Mouse (Mus musculus) right cerebral cortex, postnatal 25 days (tissue): ENCODE measurements around the gene Olfr215.
A peak's percentile ranks its signal among the peaks of the same experiment; 100 is the strongest.
"Not testable (repeated sequence)": the region's sequence is repeated elsewhere in the genome, so short reads cannot be mapped to it uniquely, and the experiment has no call there.

Source experiments
- DNase-seq: peaks from one replicate; pipeline ENCODE4 v3.0.0; 2022

Gene Olfr215

DNA sequence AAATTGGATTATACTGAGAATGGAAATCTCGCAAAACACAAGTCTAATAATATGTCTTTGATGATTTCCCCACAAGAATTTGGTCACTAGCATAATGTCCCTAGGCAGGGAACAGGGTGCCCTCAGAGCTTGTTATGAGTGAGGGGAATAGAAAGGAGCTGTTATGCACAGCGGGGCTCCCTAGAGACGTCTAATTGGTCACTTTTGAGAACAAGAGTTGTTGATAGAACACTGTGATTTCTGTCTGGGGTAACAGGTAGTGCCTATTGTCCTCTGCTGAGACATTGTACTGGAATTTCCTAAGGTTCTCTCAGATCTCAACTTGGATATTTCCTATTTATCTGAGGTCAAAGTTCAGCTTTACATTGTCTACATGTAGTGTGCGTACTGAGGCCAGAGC is at the start of gene Olfr215:
TSS of gene Olfr215 (minus strand) at position 101 of the 400 bp plus-strand sequence.
- DNase-seq = no peak

DNA sequence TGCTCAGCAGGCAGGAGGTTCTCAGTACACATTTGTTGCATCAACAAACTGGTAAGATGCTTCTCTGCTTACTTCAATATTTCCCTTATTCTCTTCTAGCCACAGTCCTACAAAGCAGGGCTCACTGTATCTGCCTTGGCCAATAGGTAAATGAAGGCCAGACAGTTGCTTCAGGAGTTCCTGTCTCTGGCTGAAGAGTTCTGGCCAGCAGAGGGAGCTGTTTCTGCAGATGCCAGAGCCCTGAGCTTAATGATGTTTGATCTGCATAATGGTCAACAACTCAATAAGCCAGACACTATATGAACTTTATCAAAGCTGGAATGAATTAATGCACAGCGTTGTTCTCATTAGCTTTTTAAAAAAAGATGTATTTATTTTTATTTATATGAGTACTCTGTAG is 48.1 kb upstream of the Olfr215 start:
- peak; percentile 55 for DNase-seq

DNA sequence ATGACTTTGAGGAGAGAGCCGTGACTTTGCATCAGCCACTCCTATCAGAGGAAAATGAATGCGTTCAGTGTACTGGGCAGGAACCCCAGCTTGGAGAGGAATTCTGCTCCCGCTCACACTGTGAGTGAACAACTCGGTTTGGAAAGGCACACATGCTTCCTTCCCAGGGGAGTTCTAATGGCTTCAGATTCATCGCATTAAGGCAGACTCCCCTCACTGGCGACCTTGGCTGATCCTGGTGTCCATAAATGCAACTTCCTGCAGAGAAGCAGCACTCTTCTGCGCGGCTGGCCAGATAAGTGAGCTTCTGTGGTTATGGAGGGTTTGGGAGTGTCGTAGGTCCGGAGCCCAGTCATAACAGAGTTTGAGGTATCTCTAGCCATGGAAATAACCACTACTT is 45.8 kb upstream of the Olfr215 start:
- no peak for DNase-seq

DNA sequence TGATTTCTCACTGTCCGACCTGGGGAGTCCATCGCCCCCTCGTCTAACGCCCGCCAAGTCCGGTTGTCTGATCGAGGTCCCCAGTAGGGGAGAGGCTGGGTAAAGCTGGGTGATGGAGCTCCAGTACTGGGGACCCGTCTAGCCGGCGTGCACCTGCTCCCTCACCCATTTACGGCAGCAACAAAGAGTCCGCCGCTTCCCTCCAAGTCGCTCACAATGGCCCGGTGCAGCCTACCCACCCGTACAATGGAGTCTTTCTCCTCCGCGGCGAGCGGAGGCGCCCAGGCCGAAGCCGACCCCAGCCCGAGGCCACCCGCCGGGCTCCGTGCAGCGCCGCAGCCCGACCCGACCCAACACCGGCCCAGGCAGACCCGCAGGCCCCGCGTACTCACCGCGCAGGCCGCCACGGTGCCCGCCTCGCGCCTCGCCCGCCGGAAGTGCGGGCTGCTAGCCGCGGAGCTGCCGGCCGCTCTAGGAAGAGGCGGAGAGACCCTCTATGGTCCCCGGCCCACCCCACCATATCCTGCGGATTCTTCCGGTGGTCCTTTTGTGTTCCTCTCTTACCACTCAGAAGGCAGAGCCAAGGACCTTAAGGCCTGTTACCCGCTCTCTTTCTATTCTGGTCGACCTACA is 44.7 kb upstream of the Olfr215 start, which contains the start of gene Zfp422:
TSS of gene Zfp422 (minus strand) at position 461 of the 633 bp plus-strand sequence.
- DNase-seq = peak; percentile 76

DNA sequence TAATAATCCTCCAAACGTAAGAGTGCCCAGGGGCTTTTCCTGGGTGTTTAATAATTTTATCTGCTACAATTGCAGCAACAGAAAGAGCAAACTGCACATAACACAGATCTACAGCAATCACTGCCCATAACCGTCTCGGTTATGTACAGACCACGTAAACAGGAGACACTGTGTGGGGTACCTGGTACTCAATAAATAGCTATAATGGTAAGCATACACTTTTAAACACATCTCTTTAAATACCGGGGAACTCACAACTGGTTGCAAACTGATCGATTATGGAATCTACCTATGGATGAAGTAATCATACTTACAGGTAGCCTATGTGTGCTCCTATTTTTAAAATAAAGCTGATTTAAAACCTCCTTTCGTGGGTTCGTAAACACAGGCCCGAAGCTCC is 44.1 kb upstream of the Olfr215 start:
- DNase-seq = no peak

DNA sequence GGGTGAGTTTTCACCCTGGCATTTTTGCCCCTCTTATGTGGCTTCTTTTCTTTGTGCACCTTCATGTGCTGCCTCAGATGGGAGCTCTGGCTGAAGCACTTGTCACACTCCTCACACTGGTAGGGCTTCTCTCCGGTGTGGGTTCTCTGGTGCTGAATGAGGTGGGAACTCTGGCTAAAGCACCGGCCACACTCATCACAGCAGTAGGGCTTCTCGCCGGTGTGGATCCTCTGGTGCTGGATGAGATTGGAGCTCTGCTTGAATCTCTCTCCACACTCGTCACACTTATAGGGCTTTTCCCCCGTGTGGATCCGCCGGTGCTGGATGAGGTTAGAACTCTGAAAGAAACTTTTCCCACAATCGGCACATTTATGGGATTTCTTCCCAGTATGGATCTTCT is 42.4 kb upstream of the Olfr215 start:
- not testable (repeated sequence) for DNase-seq

DNA sequence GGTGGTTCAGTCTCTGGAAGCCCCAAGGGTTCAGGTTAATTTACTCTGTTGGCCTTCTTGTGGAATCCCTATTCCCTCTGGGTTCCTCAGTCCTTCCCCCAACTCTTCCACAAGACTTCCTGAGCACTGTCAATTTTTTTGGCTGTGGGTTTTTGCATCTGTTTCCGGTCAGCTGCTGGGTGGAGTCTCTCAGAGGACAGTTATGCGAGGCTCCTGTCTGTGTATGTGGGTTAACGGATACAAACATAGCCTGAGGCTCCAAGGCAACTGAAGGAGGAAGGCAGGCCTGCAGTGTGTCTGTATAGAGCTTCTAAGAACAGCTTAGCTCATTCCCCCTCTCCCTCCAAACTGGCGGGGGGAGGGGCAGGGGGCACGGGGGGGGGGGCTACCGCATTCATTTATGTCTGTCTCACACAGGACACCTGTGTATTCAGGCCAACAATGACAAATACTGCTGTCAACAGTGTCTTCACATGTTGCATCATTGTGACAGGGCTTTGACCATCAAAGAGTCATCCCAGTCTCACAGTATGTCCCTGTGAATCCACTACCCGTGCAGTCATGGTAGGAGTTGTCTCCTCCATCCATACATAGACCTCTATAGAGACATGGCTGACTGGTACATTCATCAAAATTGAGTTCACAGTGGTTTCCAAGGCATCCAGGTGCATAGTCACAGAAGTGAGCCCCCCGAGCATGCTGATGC is 37.5 kb upstream of the Olfr215 start:
- no peak for DNase-seq

DNA sequence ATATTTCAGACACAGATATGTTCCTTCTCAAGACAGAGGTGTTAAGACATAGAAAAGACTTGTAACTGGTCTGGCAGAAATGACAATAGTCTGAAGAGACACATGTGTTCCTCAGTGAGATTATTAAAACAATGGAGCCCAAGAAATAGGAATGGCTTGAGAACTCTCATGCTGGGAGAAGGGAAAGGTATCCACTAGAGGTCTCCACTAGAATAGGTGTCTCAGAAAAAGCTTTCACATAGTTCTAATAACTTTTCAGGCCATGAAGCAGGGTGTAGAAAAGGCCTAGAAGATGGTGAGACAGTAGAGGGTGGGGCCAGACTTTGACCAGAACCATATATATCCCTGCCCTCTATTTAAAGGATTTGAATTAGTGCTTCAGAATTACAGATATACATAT is 34.1 kb upstream of the Olfr215 start:
- no peak for DNase-seq

DNA sequence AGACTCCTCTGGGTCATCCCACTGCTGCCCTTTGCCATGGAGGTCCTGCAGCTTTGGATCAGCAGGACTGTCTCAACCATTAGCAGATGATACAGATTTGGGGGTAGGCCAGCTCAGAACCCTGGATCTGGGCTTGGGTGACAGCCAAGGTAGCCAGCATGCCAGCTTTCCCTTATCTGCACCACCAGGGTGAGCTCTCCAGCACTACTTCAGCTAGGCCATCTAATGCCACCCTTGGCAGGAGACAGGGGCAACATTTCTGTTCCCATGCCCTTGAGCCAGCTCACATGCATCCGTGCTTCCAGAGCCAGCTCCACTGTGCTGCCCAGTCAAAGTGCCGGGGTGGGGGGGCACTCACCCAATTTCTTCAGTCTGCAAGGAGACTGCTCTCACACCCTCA is 31.7 kb upstream of the Olfr215 start:
- DNase-seq = no peak

DNA sequence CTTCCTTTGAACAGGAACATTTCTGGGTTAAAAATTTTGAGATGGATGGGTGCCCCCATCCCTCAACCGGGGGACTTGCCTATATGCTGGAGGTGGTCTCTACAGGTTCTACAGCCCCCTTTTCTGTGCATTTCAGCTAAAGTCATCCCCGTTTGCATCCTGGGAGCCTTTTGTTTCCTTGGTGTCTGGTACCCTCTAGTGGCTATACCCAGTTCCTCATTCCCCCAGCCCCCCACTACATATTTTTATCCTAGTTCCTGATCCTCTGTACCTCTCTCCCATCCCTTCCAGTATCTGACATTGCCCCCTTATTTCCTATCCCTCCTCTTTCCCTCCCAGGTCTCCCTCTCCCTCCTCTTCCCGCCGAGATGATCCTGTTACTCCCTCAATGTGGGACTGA is 23.2 kb upstream of the Olfr215 start:
- DNase-seq = no peak

DNA sequence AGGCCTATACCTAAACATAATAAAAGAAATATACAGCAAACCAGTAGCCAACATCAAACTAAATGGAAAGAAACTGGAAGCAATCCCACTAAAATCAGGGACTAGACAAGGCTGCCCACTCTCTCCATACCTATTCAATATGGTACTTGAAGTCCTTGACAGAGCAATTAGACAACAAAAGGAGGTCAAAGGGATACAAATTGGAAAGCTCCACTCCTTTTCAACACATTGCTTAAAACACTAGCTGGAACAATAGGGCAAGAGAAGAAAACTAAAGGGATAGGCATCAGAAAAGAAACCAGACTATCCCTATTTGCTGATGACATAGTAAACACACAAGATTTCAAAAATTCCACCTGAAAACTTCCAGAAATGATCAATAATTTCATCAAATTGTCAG is 17.0 kb upstream of the Olfr215 start:
- DNase-seq = not testable (repeated sequence)

DNA sequence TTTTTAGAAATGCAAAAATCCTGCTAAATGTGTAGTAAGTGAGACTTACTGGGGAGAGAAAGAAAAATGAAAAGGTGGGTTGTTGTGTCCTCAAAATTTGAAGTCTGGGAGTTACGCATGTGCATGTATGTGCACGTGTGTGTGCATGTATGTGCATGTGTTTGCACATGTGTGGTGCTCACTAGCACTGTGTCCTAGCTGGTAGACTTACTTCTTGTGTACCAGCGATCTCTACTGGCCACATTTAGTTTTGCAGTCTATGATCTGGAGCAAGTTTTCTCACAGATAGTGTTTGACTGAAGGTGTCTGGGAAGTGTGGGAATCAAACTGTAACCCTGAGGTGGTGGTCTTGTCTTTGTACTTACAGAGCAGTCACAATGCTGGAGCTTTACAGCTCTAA is 14.2 kb downstream of the Olfr215 start:
- DNase-seq = no peak

DNA sequence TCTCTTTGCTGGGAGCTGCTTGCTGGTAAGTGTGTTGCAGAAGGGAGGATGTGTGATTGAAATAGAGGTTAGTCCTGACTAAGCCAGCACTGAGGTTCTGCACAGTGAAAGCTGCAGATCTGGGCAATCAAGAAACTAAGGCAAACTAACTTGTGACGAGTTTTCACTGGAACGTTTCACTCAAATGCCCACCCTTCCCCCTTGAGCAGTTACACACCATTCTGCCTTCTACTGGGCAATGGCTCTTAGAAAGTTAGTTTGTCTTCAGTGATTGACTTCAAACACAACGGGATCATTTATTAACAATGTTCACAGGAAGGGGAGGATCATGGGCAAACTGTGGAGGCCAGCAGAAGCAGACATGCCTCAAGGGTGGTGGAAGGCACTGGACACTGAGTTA is 29.0 kb downstream of the Olfr215 start:
- no peak for DNase-seq

DNA sequence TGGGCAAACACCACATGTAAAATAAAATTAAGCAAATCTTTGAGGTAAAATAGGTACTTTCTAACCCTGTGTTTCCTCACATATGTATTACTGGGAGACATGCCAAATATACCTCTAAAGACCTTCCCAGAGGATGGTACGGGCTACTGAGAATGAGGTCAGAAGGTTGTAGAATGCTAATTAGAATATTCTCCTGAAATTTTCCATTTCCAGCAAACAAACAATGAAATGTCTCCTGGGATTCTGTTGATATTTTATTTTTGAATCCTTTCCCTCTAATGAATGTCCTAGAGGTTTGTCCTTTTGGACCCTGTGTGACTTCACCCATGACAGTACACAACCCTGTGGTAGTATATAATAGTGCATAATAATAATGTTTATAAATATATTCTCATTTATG is 30.1 kb downstream of the Olfr215 start, which contains the start of gene Olfr214:
TSS of gene Olfr214 (plus strand) at position 301 of the 400 bp plus-strand sequence.
- no peak for DNase-seq

DNA sequence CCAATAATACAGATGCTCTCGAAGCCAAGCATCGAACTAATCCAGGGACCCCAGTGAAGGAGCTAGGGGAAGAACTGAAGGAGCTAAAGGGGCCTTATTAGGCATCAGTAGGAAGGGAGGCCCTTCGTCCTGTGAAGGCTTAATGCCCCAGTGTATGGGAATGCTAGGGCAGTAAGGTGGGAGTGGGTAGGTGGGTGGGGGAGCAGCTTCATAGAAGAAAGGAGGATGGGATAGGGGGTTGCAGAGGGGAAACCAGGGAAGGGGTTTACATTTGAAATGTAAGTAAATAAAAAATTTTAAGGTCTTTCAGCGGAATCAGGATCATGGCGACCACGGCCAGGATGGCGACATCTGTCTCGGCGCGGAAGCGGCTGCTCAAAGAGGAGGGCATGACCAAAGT is 33.2 kb downstream of the Olfr215 start, which contains the start of gene Gm5580:
TSS of gene Gm5580 (plus strand) at position 301 of the 400 bp plus-strand sequence.
- DNase-seq = not testable (repeated sequence)

DNA sequence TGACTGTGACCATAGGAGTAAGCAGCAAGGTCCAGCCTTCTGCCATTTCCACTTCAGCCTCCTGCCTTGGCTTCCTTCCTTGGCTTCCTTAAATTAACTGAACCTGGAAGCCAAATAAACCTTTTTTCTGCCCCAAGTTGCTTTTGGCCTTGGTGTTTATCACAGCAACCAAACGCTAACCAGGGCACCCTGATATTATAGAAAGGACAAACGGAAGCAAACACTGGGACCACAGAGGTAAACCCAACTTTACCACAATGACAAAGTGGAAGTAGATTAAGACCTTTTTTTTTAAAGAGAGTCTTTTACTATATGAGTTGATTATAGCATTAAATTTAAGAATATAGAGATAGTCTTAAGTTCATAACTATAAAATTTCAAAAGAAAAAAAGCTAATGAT is 41.5 kb downstream of the Olfr215 start:
- DNase-seq = no peak

DNA sequence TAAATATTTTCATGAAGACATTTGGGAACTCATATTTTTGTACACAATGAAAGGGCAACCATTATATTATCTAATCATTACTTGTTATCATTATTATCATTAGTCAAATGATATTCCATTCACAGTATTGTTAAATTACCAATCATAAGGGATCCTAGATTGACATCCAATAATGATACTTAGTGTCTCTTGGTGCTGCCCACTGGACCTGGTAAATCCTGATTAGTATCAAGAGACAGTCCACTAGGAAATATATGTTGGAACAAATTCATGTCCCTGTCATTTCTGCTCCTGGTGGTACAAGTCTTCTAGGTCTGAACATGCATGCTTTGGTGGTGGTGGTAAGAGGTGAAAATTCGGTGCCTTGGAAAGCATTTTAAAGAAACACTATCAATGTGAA is 45.8 kb downstream of the Olfr215 start, which contains the start of gene Olfr213:
TSS of gene Olfr213 (plus strand) at position 301 of the 400 bp plus-strand sequence.
- no peak for DNase-seq
